Mouse (Mus musculus) intestine, embryonic 16.5 days (tissue): ENCODE measurements around the gene Dvl1. TPM values are rescaled to one million over a fixed set of nuclear protein-coding genes. Genes with fewer than 3 reads are reported as not detected.

Experiments
- ATAC-seq: fragments of 200-750 bp; cut with Nextera tagmentation; 2 replicates; pipeline ENCODE4 v1.8.0; 2017; ENCODE audit warnings: moderate TSS enrichment, moderate library complexity
- H3K27ac ChIP-seq: fragments of 300-500 bp; sonication (generic); 2 replicates; pipeline ENCODE4 v1.5.1; 2014; ENCODE audit warnings: mild to moderate bottlenecking, low read length
- H3K27me3 ChIP-seq: fragments of 300-500 bp; sonication (generic); replicated peaks from 2 replicates; pipeline ENCODE4 v1.6.1; 2014; ENCODE audit warnings: low read length, control low read depth, mixed read lengths; ENCODE audit not compliant: control insufficient read depth, insufficient read depth
- H3K36me3 ChIP-seq: fragments of 300-500 bp; sonication (generic); 2 replicates; pipeline ENCODE4 v1.6.1; 2014; ENCODE audit warnings: low read length, control low read depth; ENCODE audit not compliant: control insufficient read depth, insufficient read depth
- H3K4me1 ChIP-seq: fragments of 300-500 bp; sonication (generic); 2 replicates; pipeline ENCODE4 v1.6.1; 2014; ENCODE audit warnings: low read length, control low read depth, mixed read lengths; ENCODE audit not compliant: control insufficient read depth, insufficient read depth
- H3K4me2 ChIP-seq: fragments of 300-500 bp; sonication (generic); 2 replicates; pipeline ENCODE4 v1.6.1; 2014; ENCODE audit warnings: low read depth, low read length, control low read depth
- H3K4me3 ChIP-seq: fragments of 300-500 bp; sonication (generic); 2 replicates; pipeline ENCODE4 v1.5.1; 2014; ENCODE audit warnings: mild to moderate bottlenecking, low read length
- H3K9ac ChIP-seq: fragments of 300-500 bp; sonication (generic); 2 replicates; pipeline ENCODE4 v1.6.1; 2014; ENCODE audit warnings: low read depth, low read length
- H3K9me3 ChIP-seq: fragments of 300-500 bp; sonication (generic); 2 replicates; pipeline ENCODE4 v1.6.1; 2016; ENCODE audit warnings: low read length, control low read depth; ENCODE audit not compliant: control insufficient read depth
- WGBS: fragments of 180-500 bp; shearing (Covaris S2); extraction: QIAGEN DNeasy Blood & Tissue Kit; methylation state at CpG from one replicate; pipeline ENCODE4 v1.1.7; 2014; 5-methylcytosine and 5-hydroxymethylcytosine counted together
- polyA plus RNA-seq: library from polyadenylated mRNA; unstranded; fragments of >200 nt; fragmentation: Nextera tagmentation; extraction: Ambion mirVana; gene quantifications from 2 replicates; pipeline ENCODE4 v1.2.1, GENCODE M21; 2015

Dvl1 gene
- polyA plus RNA-seq, 1 experiment from 2014 or later: 4.7 TPM

- no peak for ATAC-seq
- peak overlapping the region; percentile 2; the same call in 1 of the 2 replicates for H3K9ac ChIP-seq
- WGBS: 65% methylated on average over 11 of the region's 11 CpGs
- H3K9me3 ChIP-seq: no peaks in the 10 kb centered on the region
- H3K27me3 ChIP-seq: no peaks in the 10 kb centered on the region
- H3K4me3 ChIP-seq: no peak overlapping the region
- no peak overlapping the region for H3K4me2 ChIP-seq
- 0 out of 2 replicates have a peak, but pooled peaks cover 4% of the 10 kb centered on the region for H3K36me3 ChIP-seq
- peaks cover 41% of the 10 kb centered on the region for H3K4me1 ChIP-seq
- peak overlapping the region; percentile 93 for H3K27ac ChIP-seq
These were observed 9.7 kb upstream of the Dvl1 start for GRCm38 (mm10) chr4:155837404-155838010.

GRCm38 (mm10) chr4:155838187-155839153 is 8.7 kb upstream of the Dvl1 start:
- WGBS: 45% methylated on average over 8 of the region's 8 CpGs
- no peak for ATAC-seq
- peak overlapping the region; percentile 97 for H3K4me2 ChIP-seq

GRCm38 (mm10) chr4:155839483-155839910 is 7.7 kb upstream of the Dvl1 start, which contains the start of gene Mxra8:
Gene Mxra8 (plus strand): TSS chr4:155839680.
- 7% methylated on average over 16 of the region's 16 CpGs for WGBS

More at GRCm38 (mm10) chr4:155838187-155839153, 8.7 kb upstream of the Dvl1 start:
- Histone ChIP-seq H3K36me3 (no peaks in the 10 kb centered on the region), H3K9me3 (no peaks in the 10 kb centered on the region), H3K4me3 (peak overlapping the region; percentile 2; the same call in 1 of the 2 replicates), H3K27ac (peak overlapping the region; percentile 93), H3K4me1 (peaks cover 37% of the 10 kb centered on the region), H3K9ac (peak overlapping the region; percentile 30; the same call in 1 of the 2 replicates), H3K27me3 (no peaks in the 10 kb centered on the region)

GRCm38 (mm10) chr4:155840076-155841002 is 6.9 kb upstream of the Dvl1 start:
- peaks cover 30% of the 10 kb centered on the region for H3K4me1 ChIP-seq
- H3K4me3 ChIP-seq: peak overlapping the region; percentile 60
- H3K9me3 ChIP-seq: no peaks in the 10 kb centered on the region
- peak overlapping the region; percentile 93 for H3K27ac ChIP-seq
- WGBS: 12% methylated on average over 8 of the region's 8 CpGs
- no peaks in the 10 kb centered on the region for H3K27me3 ChIP-seq
- ATAC-seq: no peak; the same call in 1 of the 2 replicates
- H3K9ac ChIP-seq: peak overlapping the region; percentile 75
- peak overlapping the region; percentile 97 for H3K4me2 ChIP-seq
- H3K36me3 ChIP-seq: no peaks in the 10 kb centered on the region

More at GRCm38 (mm10) chr4:155839483-155839910, 7.7 kb upstream of the Dvl1 start, which contains the start of gene Mxra8:
- peak within 1 kb of the TSS; percentile 75 for H3K9ac ChIP-seq
- no peaks in the 10 kb centered on the region for H3K36me3 ChIP-seq
- H3K4me2 ChIP-seq: peak within 1 kb of the TSS; percentile 97
- no peaks in the 10 kb centered on the region for H3K9me3 ChIP-seq
- H3K4me3 ChIP-seq: peak within 1 kb of the TSS; percentile 60
- no peaks in the 10 kb centered on the region for H3K27me3 ChIP-seq
- H3K27ac ChIP-seq: peak within 1 kb of the TSS; percentile 93
- H3K4me1 ChIP-seq: peaks cover 30% of the 10 kb centered on the region
- ATAC-seq: peak; percentile 81

GRCm38 (mm10) chr4:155841003-155841454 is 6.2 kb upstream of the Dvl1 start:
- peak overlapping the region; percentile 75 for H3K9ac ChIP-seq
- H3K4me2 ChIP-seq: peak overlapping the region; percentile 97
- H3K9me3 ChIP-seq: no peaks in the 10 kb centered on the region
- H3K4me3 ChIP-seq: peak overlapping the region; percentile 60
- H3K27ac ChIP-seq: peak overlapping the region; percentile 55; the same call in 1 of the 2 replicates
- H3K4me1 ChIP-seq: peaks cover 30% of the 10 kb centered on the region
- WGBS: 1% methylated on average over 32 of the region's 32 CpGs
- H3K36me3 ChIP-seq: no peaks in the 10 kb centered on the region
- ATAC-seq: peak; percentile 55
- H3K27me3 ChIP-seq: no peaks in the 10 kb centered on the region

- Histone ChIP-seq H3K9ac (no peak overlapping the region), H3K4me3 (peak overlapping the region; percentile 60), H3K4me2 (peak overlapping the region; percentile 97), H3K27me3 (no peaks in the 10 kb centered on the region), H3K4me1 (peaks cover 34% of the 10 kb centered on the region), H3K27ac (no peak overlapping the region), H3K9me3 (no peaks in the 10 kb centered on the region), H3K36me3 (no peaks in the 10 kb centered on the region)
- no peak for ATAC-seq
- WGBS: 48% methylated on average over 38 of the region's 38 CpGs
These were observed 5.4 kb upstream of the Dvl1 start for GRCm38 (mm10) chr4:155841651-155842270.

GRCm38 (mm10) chr4:155843231-155843630 is 4.0 kb upstream of the Dvl1 start:
- H3K27ac ChIP-seq: no peak overlapping the region
- no peak overlapping the region for H3K4me3 ChIP-seq
- ATAC-seq: no peak
- no peaks in the 10 kb centered on the region for H3K36me3 ChIP-seq
- H3K4me1 ChIP-seq: peaks cover 28% of the 10 kb centered on the region
- WGBS: 91% methylated on average over 5 of the region's 5 CpGs
- H3K4me2 ChIP-seq: no peak overlapping the region
- H3K9ac ChIP-seq: no peak overlapping the region
- H3K27me3 ChIP-seq: no peaks in the 10 kb centered on the region
- H3K9me3 ChIP-seq: no peaks in the 10 kb centered on the region

- WGBS: 2% methylated on average over 63 of the region's 69 CpGs
- Histone ChIP-seq H3K9ac (peak overlapping the region; percentile 90), H3K27me3 (no peaks in the 10 kb centered on the region), H3K4me2 (peak overlapping the region; percentile 76), H3K4me3 (peak overlapping the region; percentile 86), H3K4me1 (peaks cover 27% of the 10 kb centered on the region), H3K36me3 (no peaks in the 10 kb centered on the region), H3K9me3 (no peaks in the 10 kb centered on the region), H3K27ac (peak overlapping the region; percentile 58; the same call in 1 of the 2 replicates)
- peak; percentile 65 for ATAC-seq
These were observed 570 bp downstream of the Dvl1 start for GRCm38 (mm10) chr4:155847591-155848352.
